Mouse (Mus musculus) limb, embryonic 12.5 days (tissue): ENCODE data around the gene Gtf2ird2. TPM values are rescaled to one million over a fixed set of nuclear protein-coding genes. Genes with fewer than 3 reads are reported as not detected.

Experiments
- ATAC-seq: fragments of 200-750 bp; cut with Nextera tagmentation; 2 replicates; pipeline ENCODE4 v1.8.0; 2017; ENCODE audit warnings: low read depth, moderate TSS enrichment; ENCODE audit not compliant: insufficient number of reproducible peaks, insufficient read depth, low FRiP score, low TSS enrichment
- H3K27ac ChIP-seq: fragments of 300-500 bp; sonication (generic); 2 replicates; pipeline ENCODE4 v1.5.1; 2016; ENCODE audit warnings: mild to moderate bottlenecking, moderate library complexity
- H3K27me3 ChIP-seq: fragments of 300-500 bp; sonication (generic); 2 replicates; pipeline ENCODE4 v1.6.1; 2016; ENCODE audit warnings: mild to moderate bottlenecking, moderate library complexity
- H3K36me3 ChIP-seq: fragments of 300-500 bp; sonication (generic); 2 replicates; pipeline ENCODE4 v1.6.1; 2016; ENCODE audit warnings: mild to moderate bottlenecking, moderate library complexity
- H3K4me1 ChIP-seq: fragments of 300-500 bp; sonication (generic); replicated peaks from 2 replicates; pipeline ENCODE4 v1.6.1; 2016
- H3K4me2 ChIP-seq: fragments of 300-500 bp; sonication (generic); 2 replicates; pipeline ENCODE4 v1.6.1; 2016; ENCODE audit warnings: mild to moderate bottlenecking, moderate library complexity
- H3K4me3 ChIP-seq: fragments of 300-500 bp; sonication (generic); replicated peaks from 2 replicates; pipeline ENCODE4 v1.5.1; 2016; ENCODE audit warnings: mild to moderate bottlenecking
- H3K9ac ChIP-seq: fragments of 300-500 bp; sonication (generic); replicated peaks from 2 replicates; pipeline ENCODE4 v1.6.1; 2016; ENCODE audit warnings: mild to moderate bottlenecking, moderate library complexity
- H3K9me3 ChIP-seq: fragments of 300-500 bp; sonication (generic); 2 replicates; pipeline ENCODE4 v1.6.1; 2016; ENCODE audit warnings: mild to moderate bottlenecking, moderate library complexity
- WGBS: fragments of 180-500 bp; shearing (Covaris S2); methylation state at CpG from one replicate; pipeline ENCODE4 v1.1.7; 2016; 5-methylcytosine and 5-hydroxymethylcytosine counted together
- polyA plus RNA-seq: library from polyadenylated mRNA; unstranded; fragments of >200 nt; fragmentation: Nextera tagmentation; extraction: Ambion mirVana; gene quantifications from 2 replicates; pipeline ENCODE4 v1.2.1, GENCODE M21; 2016

Gene Gtf2ird2
- polyA plus RNA-seq, 1 experiment from 2014 or later = 13.2 TPM

- H3K4me1 ChIP-seq = no peaks in the 10 kb centered on the region
- H3K9me3 ChIP-seq = no peaks in the 10 kb centered on the region
- no peak overlapping the region for H3K4me3 ChIP-seq
- 75% methylated on average over 5 of the region's 5 CpGs for WGBS
- no peaks in the 10 kb centered on the region for H3K27me3 ChIP-seq
- ATAC-seq = no peak
- H3K36me3 ChIP-seq = peaks cover 87% of the 10 kb centered on the region
- no peak overlapping the region for H3K4me2 ChIP-seq
- H3K9ac ChIP-seq = no peak overlapping the region
- no peak overlapping the region for H3K27ac ChIP-seq
These were observed 19.1 kb upstream of the Gtf2ird2 start for GRCm38 (mm10) chr5:134164688-134165087.

GRCm38 (mm10) chr5:134166642-134167041 lies 17.2 kb upstream of the Gtf2ird2 start:
- Histone ChIP-seq H3K4me1 (no peaks in the 10 kb centered on the region), H3K4me3 (no peak overlapping the region), H3K27me3 (no peaks in the 10 kb centered on the region), H3K9ac (no peak overlapping the region), H3K36me3 (peaks cover 85% of the 10 kb centered on the region), H3K9me3 (no peaks in the 10 kb centered on the region), H3K27ac (no peak overlapping the region), H3K4me2 (no peak overlapping the region)
- 93% methylated on average over 7 of the region's 7 CpGs for WGBS
- no peak for ATAC-seq

GRCm38 (mm10) chr5:134168033-134168432 lies 15.8 kb upstream of the Gtf2ird2 start:
- no peak overlapping the region for H3K9ac ChIP-seq
- ATAC-seq = no peak
- H3K4me1 ChIP-seq = no peaks in the 10 kb centered on the region
- H3K9me3 ChIP-seq = no peaks in the 10 kb centered on the region
- no peaks in the 10 kb centered on the region for H3K27me3 ChIP-seq
- H3K36me3 ChIP-seq = peaks cover 81% of the 10 kb centered on the region
- no peak overlapping the region for H3K27ac ChIP-seq
- no peak overlapping the region for H3K4me3 ChIP-seq
- H3K4me2 ChIP-seq = no peak overlapping the region
- WGBS = 86% methylated on average over 9 of the region's 9 CpGs

GRCm38 (mm10) chr5:134169231-134169630 lies 14.6 kb upstream of the Gtf2ird2 start:
- peaks cover 74% of the 10 kb centered on the region for H3K36me3 ChIP-seq

GRCm38 (mm10) chr5:134170167-134170566 lies 13.7 kb upstream of the Gtf2ird2 start:
- WGBS = 98% methylated on average over 8 of the region's 8 CpGs
- H3K27me3 ChIP-seq = no peaks in the 10 kb centered on the region
- no peak overlapping the region for H3K4me2 ChIP-seq
- H3K27ac ChIP-seq = no peak overlapping the region
- ATAC-seq = no peak
- H3K4me1 ChIP-seq = peaks cover 10% of the 10 kb centered on the region
- no peak overlapping the region for H3K4me3 ChIP-seq
- H3K9ac ChIP-seq = no peak overlapping the region
- no peaks in the 10 kb centered on the region for H3K9me3 ChIP-seq
- peaks cover 66% of the 10 kb centered on the region for H3K36me3 ChIP-seq

More at GRCm38 (mm10) chr5:134169231-134169630, 14.6 kb upstream of the Gtf2ird2 start:
- Histone ChIP-seq H3K27me3 (no peaks in the 10 kb centered on the region), H3K4me1 (peaks cover 2% of the 10 kb centered on the region; the same call in 1 of the 2 replicates), H3K4me3 (no peak overlapping the region), H3K9ac (no peak overlapping the region), H3K27ac (no peak overlapping the region), H3K4me2 (no peak overlapping the region), H3K9me3 (no peaks in the 10 kb centered on the region)
- no peak for ATAC-seq
- WGBS = 93% methylated on average over 10 of the region's 10 CpGs

GRCm38 (mm10) chr5:134173206-134173605 lies 10.6 kb upstream of the Gtf2ird2 start:
- Histone ChIP-seq H3K4me3 (no peak overlapping the region), H3K27me3 (no peaks in the 10 kb centered on the region), H3K27ac (no peak overlapping the region), H3K9ac (no peak overlapping the region), H3K9me3 (no peaks in the 10 kb centered on the region), H3K4me2 (no peak overlapping the region), H3K4me1 (peaks cover 18% of the 10 kb centered on the region), H3K36me3 (peaks cover 40% of the 10 kb centered on the region)
- ATAC-seq = no peak
- 42% methylated on average over 4 of the region's 4 CpGs for WGBS

- H3K9me3 ChIP-seq = no peaks in the 10 kb centered on the region
- H3K36me3 ChIP-seq = peaks cover 23% of the 10 kb centered on the region; the same call in 1 of the 2 replicates
- peak overlapping the region; percentile 84 for H3K27ac ChIP-seq
- WGBS = 4% methylated on average over 10 of the region's 10 CpGs
- peak overlapping the region; percentile 76 for H3K9ac ChIP-seq
- no peaks in the 10 kb centered on the region for H3K27me3 ChIP-seq
- no peak for ATAC-seq
- peaks cover 18% of the 10 kb centered on the region for H3K4me1 ChIP-seq
- peak overlapping the region; percentile 97 for H3K4me3 ChIP-seq
- H3K4me2 ChIP-seq = peak overlapping the region; percentile 91
These were observed 8.1 kb upstream of the Gtf2ird2 start for GRCm38 (mm10) chr5:134175696-134176095.

- peak; percentile 82 for ATAC-seq
- peak within 1 kb of the TSS; percentile 97 for H3K4me3 ChIP-seq
- peak within 1 kb of the TSS; percentile 84 for H3K27ac ChIP-seq
- under 1% methylated on average over 72 of the region's 72 CpGs for WGBS
- peak within 1 kb of the TSS; percentile 91 for H3K4me2 ChIP-seq
- peak within 1 kb of the TSS; percentile 76 for H3K9ac ChIP-seq
- H3K4me1 ChIP-seq = peaks cover 21% of the 10 kb centered on the region
- peaks cover 17% of the 10 kb centered on the region; the same call in 1 of the 2 replicates for H3K36me3 ChIP-seq
- no peaks in the 10 kb centered on the region for H3K27me3 ChIP-seq
- no peaks in the 10 kb centered on the region for H3K9me3 ChIP-seq
These were observed 7.5 kb upstream of the Gtf2ird2 start, which contains the start of gene Rcc1l for GRCm38 (mm10) chr5:134176169-134176881. Gene Rcc1l, minus strand, starts transcription at chr5:134176774.

GRCm38 (mm10) chr5:134178536-134178935 lies 5.3 kb upstream of the Gtf2ird2 start:
- no peak overlapping the region for H3K4me2 ChIP-seq
- H3K4me3 ChIP-seq = no peak overlapping the region
- peaks cover 5% of the 10 kb centered on the region; the same call in 1 of the 2 replicates for H3K36me3 ChIP-seq
- no peak overlapping the region for H3K9ac ChIP-seq
- no peak overlapping the region for H3K27ac ChIP-seq
- H3K9me3 ChIP-seq = no peaks in the 10 kb centered on the region
- H3K4me1 ChIP-seq = peaks cover 40% of the 10 kb centered on the region
- no peaks in the 10 kb centered on the region for H3K27me3 ChIP-seq
- no peak for ATAC-seq
- WGBS = 76% methylated on average over 7 of the region's 7 CpGs

GRCm38 (mm10) chr5:134179871-134180270 lies 3.9 kb upstream of the Gtf2ird2 start:
- no peak for ATAC-seq

GRCm38 (mm10) chr5:134182172-134182571 lies 1.6 kb upstream of the Gtf2ird2 start:
- Histone ChIP-seq H3K27ac (no peak overlapping the region), H3K9me3 (no peaks in the 10 kb centered on the region), H3K36me3 (no peaks in the 10 kb centered on the region), H3K4me3 (no peak overlapping the region; the same call in 1 of the 2 replicates), H3K4me2 (no peak overlapping the region), H3K4me1 (peaks cover 23% of the 10 kb centered on the region), H3K9ac (no peak overlapping the region), H3K27me3 (no peaks in the 10 kb centered on the region)
- ATAC-seq = no peak
- 62% methylated on average over 3 of the region's 3 CpGs for WGBS

More at GRCm38 (mm10) chr5:134179871-134180270, 3.9 kb upstream of the Gtf2ird2 start:
- Histone ChIP-seq H3K4me2 (no peak overlapping the region), H3K4me3 (no peak overlapping the region), H3K36me3 (no peaks in the 10 kb centered on the region), H3K9ac (no peak overlapping the region), H3K9me3 (no peaks in the 10 kb centered on the region), H3K27me3 (no peaks in the 10 kb centered on the region), H3K4me1 (peaks cover 33% of the 10 kb centered on the region), H3K27ac (no peak overlapping the region)
- WGBS = 27% methylated on average over 7 of the region's 7 CpGs
